In genomic region chr10:39733101-39733399, GRCm38 (mm10) we compare ENCODE assay signal across 8 mouse cellular contexts. TPM values are rescaled to one million over a fixed set of nuclear protein-coding genes. Genes with fewer than 3 reads are reported as not detected.
A peak's percentile ranks its signal among the peaks of the same experiment; 100 is the strongest.
DNase-seq lines count a peak whose midpoint lies in the region; ATAC-seq and TF ChIP-seq lines count a peak whose summit lies in the region.

No protein-coding gene starts in this region.

- no peak for DNase-seq in heart, embryonic 10.5 days (ENCODE audit: low spot score)
- DNase-seq in heart, adult 11 months = no peak
- DNase-seq in cerebellum, postnatal 36 days = peak; percentile 73 to 77
- peak; percentile 74 for DNase-seq in lung, postnatal 36 days
- no peak for DNase-seq in embryo, embryonic 9.5 days (ENCODE audit: extremely low spot score)
- no peak for DNase-seq in gastrocnemius, postnatal 25 days

- H3K4me1 ChIP-seq in heart, embryonic 10.5 days = peaks cover 8% of the 10 kb centered on the region; the same call in 1 of the 2 replicates
- peaks cover 3% of the 10 kb centered on the region for H3K4me1 ChIP-seq in hindbrain, embryonic 16.5 days (ENCODE audit: control insufficient read depth, insufficient read depth, low read depth, low read length)

- no peak for ATAC-seq in hindbrain, embryonic 16.5 days

- peaks cover 45% of the 10 kb centered on the region for H3K79me3 ChIP-seq in C2C12 (ENCODE audit: low read depth)

- WGBS in heart, embryonic 10.5 days = 0% methylated on average over 9 of the region's 9 CpGs
- WGBS in hindbrain, embryonic 16.5 days = 0% methylated on average over 9 of the region's 9 CpGs

- H3K79me2 ChIP-seq in C2C12 (ENCODE audit: control insufficient read depth, insufficient read depth) = peaks cover 59% of the 10 kb centered on the region

- H3K4me3 ChIP-seq in heart, embryonic 10.5 days = peak overlapping the region; percentile 90
- H3K4me3 ChIP-seq in C2C12 (ENCODE audit: insufficient read depth, poor library complexity, severe bottlenecking) = peak overlapping the region; percentile 91
- H3K4me3 ChIP-seq in hindbrain, embryonic 16.5 days (ENCODE audit: low read length) = peak overlapping the region; percentile 87

- peak overlapping the region; percentile 56 for H3K4me2 ChIP-seq in hindbrain, embryonic 16.5 days (ENCODE audit: low read length)

- H3K27ac ChIP-seq in heart, embryonic 10.5 days = peak overlapping the region; percentile 99
- H3K27ac ChIP-seq in hindbrain, embryonic 16.5 days (ENCODE audit: low read depth, low read length) = peak overlapping the region; percentile 100

- no peaks in the 10 kb centered on the region for H3K9me3 ChIP-seq in heart, embryonic 10.5 days
- no peaks in the 10 kb centered on the region for H3K9me3 ChIP-seq in hindbrain, embryonic 16.5 days (ENCODE audit: control insufficient read depth, low read length)

- H3K27me3 ChIP-seq in heart, embryonic 10.5 days (ENCODE audit: insufficient read depth, poor library complexity, severe bottlenecking) = no peaks in the 10 kb centered on the region
- H3K27me3 ChIP-seq in C2C12 (ENCODE audit: control insufficient read depth, insufficient read depth, insufficient read length) = no peaks in the 10 kb centered on the region
- no peaks in the 10 kb centered on the region for H3K27me3 ChIP-seq in hindbrain, embryonic 16.5 days (replicated peaks; ENCODE audit: control insufficient read depth, insufficient read depth, low read length)

- peak overlapping the region; percentile 98 for H3K9ac ChIP-seq in hindbrain, embryonic 16.5 days (ENCODE audit: low read depth, low read length)

- 0 out of 2 replicates have a peak, but pooled peaks cover 4% of the 10 kb centered on the region for H3K36me3 ChIP-seq in heart, embryonic 10.5 days
- no peaks in the 10 kb centered on the region for H3K36me3 ChIP-seq in C2C12 (ENCODE audit: control insufficient read depth, insufficient read depth)
- H3K36me3 ChIP-seq in hindbrain, embryonic 16.5 days (ENCODE audit: control insufficient read depth, insufficient read depth, low read length) = no peaks in the 10 kb centered on the region

- peak overlapping the region; percentile 91 for H3ac ChIP-seq in C2C12 (ENCODE audit: control insufficient read depth, insufficient read length, low read depth)

- TF ChIP-seq CTCF in C2C12 (IDR thresholded peaks at IDR 0.05; ENCODE audit: control insufficient read depth, insufficient read depth, insufficient read length) = no peak

TF ChIP-seq in C2C12, 6 proteins besides CTCF, POLR2A, EP300 and RAD21:
- TF ChIP-seq USF1 (IDR thresholded peaks at IDR 0.05; ENCODE audit: low read depth) = no peak
- peak; percentile 47 for TF ChIP-seq MAX (IDR thresholded peaks at IDR 0.05)

RNA-seq across cellular contexts. Expression of gene Rev3l, which starts 1.1 kb away (rescaled TPM):
- polyA plus RNA-seq in heart, embryonic 10.5 days (2016; fragmentation: Nextera tagmentation; extraction: Ambion mirVana) = 10.8 and 13.1 TPM in 2 replicates
- 1.8 TPM for polyA plus RNA-seq in C2C12 (2012; fragmentation: generic; extraction: Trizol)
- 32.2 and 32.8 TPM in 2 replicates for polyA plus RNA-seq in hindbrain, embryonic 16.5 days (2015; fragmentation: Nextera tagmentation; extraction: Ambion mirVana)
- total RNA-seq in gastrocnemius, postnatal 25 days (2021) = 10 to 100 TPM; 24.2 to 27.4 TPM

Comparison
In these comparisons a context has a peak if more than half of its experiments do, and no peak if none do; other contexts are left out.
1. DNase-seq: peak in cerebellum, postnatal 36 days (2 of 2) and lung, postnatal 36 days (single experiment); none in heart, embryonic 10.5 days (single experiment), heart, adult 11 months (single experiment), embryo, embryonic 9.5 days (single experiment) and gastrocnemius, postnatal 25 days (single experiment).
2. Peak in every context shown above with its lines, with median percentiles within 50 percentile points of each other: H3K4me3 ChIP-seq.